Mouse (Mus musculus) G1E (cell line): ENCODE results near the gene Fank1. TPM values are rescaled to one million over a fixed set of nuclear protein-coding genes. Genes with fewer than 3 reads are reported as not detected.

Source experiments
- ATAC-seq: 2 replicates; pipeline ENCODE4 v1.8.0; 2016; ENCODE audit warnings: mild to moderate bottlenecking; ENCODE audit not compliant: insufficient number of reproducible peaks, poor library complexity, low FRiP score, severe bottlenecking; ENCODE audit errors: extremely low read depth
- DNase-seq: peaks from one replicate; pipeline ENCODE4 v3.0.0; 2012; ENCODE audit warnings: low spot score
- H3K27me3 ChIP-seq: 2 replicates; pipeline ENCODE4 v1.6.1; 2012; ENCODE audit warnings: mild to moderate bottlenecking, low read length, inconsistent platforms; ENCODE audit not compliant: insufficient read depth
- H3K36me3 ChIP-seq: replicated peaks from 2 replicates; pipeline ENCODE3; 2012; ENCODE audit warnings: mild to moderate bottlenecking, inconsistent platforms
- H3K4me1 ChIP-seq: 2 replicates; pipeline ENCODE4 v1.6.1; 2012; ENCODE audit warnings: low read depth, low read length, inconsistent platforms, mixed read lengths; ENCODE audit not compliant: insufficient read depth
- H3K4me3 ChIP-seq: 2 replicates; pipeline ENCODE4 v1.5.1; 2012; ENCODE audit warnings: low read depth, mild to moderate bottlenecking, inconsistent platforms, low read length, moderate library complexity, mixed read lengths
- H3K9me3 ChIP-seq: replicated peaks from 2 replicates; pipeline ENCODE4 v1.6.1; 2012; ENCODE audit warnings: inconsistent platforms
- CTCF ChIP-seq: IDR thresholded peaks from 2 replicates; pipeline ENCODE4 v1.5.1; 2012; ENCODE audit warnings: low read depth, low read length, inconsistent platforms, mixed read lengths
- GATA1 ChIP-seq: IDR thresholded peaks from 2 replicates; pipeline ENCODE4 v1.6.1; 2012; ENCODE audit warnings: borderline replicate concordance, low read length, inconsistent platforms, mixed read lengths
- GATA2 ChIP-seq: IDR thresholded peaks from 2 replicates; pipeline ENCODE4 v1.6.1; 2012; ENCODE audit warnings: low read depth, low read length, inconsistent platforms, borderline replicate concordance
- POLR2AphosphoS5 ChIP-seq: IDR thresholded peaks from 2 replicates; pipeline ENCODE4 v1.6.1; 2012; ENCODE audit warnings: low read depth, low read length, inconsistent platforms; ENCODE audit not compliant: insufficient replicate concordance
- TAL1 ChIP-seq: conservative IDR thresholded peaks from 2 replicates; pipeline ENCODE4 v1.6.1; 2012; ENCODE audit warnings: low read depth, low read length, inconsistent platforms, mixed read lengths
- polyA plus RNA-seq: library from polyadenylated mRNA; stranded (reverse); fragments of >175 nt; gene quantifications from 2 replicates; pipeline ENCODE4 v1.2.3, GENCODE M21; 2012
- total RNA-seq, 2 experiments: library from RNA; stranded (forward) in 1 of 2; stranded (reverse) in 1 of 2; fragments of 200-1000 nt in 1 of 2; fragments of >200 nt in 1 of 2; fragmentation: Nextera tagmentation in 1 of 2; gene quantifications; 2 replicates each; pipeline ENCODE4 v1.2.3; 2014 to 2017

Gene Fank1
- total and polyA plus RNA-seq, 3 experiments: not detected

- ATAC-seq (peak; percentile 23), DNase-seq (peak; percentile 2)
- Histone ChIP-seq H3K27me3 (peaks cover 7% of the 10 kb centered on the region), H3K4me3 (peak overlapping the region; percentile 86), H3K4me1 (peaks cover 17% of the 10 kb centered on the region), H3K36me3 (no peaks in the 10 kb centered on the region), H3K9me3 (no peaks in the 10 kb centered on the region)
- TF ChIP-seq TAL1 (no peak), POLR2AphosphoS5 (no peak), CTCF (no peak), GATA2 (no peak), GATA1 (no peak)
These were observed 650 bp upstream of the Fank1 start for GRCm38 (mm10) chr7:133775796-133776625.

- ATAC-seq (no peak), DNase-seq (no peak)
- Histone ChIP-seq H3K36me3 (no peaks in the 10 kb centered on the region), H3K27me3 (peaks cover 12% of the 10 kb centered on the region), H3K9me3 (peaks cover 12% of the 10 kb centered on the region), H3K4me3 (no peak overlapping the region), H3K4me1 (peaks cover 13% of the 10 kb centered on the region)
- TF ChIP-seq GATA2: no peak
- no peak for TF ChIP-seq POLR2AphosphoS5
These were observed 4.9 kb downstream of the Fank1 start for GRCm38 (mm10) chr7:133781583-133781982.

GRCm38 (mm10) chr7:133781991-133782390 is 5.3 kb downstream of the Fank1 start:
- Histone ChIP-seq H3K4me3 (no peak overlapping the region), H3K4me1 (peaks cover 10% of the 10 kb centered on the region)
- no peak for TF ChIP-seq POLR2AphosphoS5
- TF ChIP-seq GATA2: no peak
- no peak for TF ChIP-seq TAL1
- no peak for TF ChIP-seq GATA1
- TF ChIP-seq CTCF: no peak

GRCm38 (mm10) chr7:133782717-133783435 is 6.2 kb downstream of the Fank1 start, which contains the start of gene Dhx32:
Dhx32 (minus strand) TSS chr7:133782726.
- Histone ChIP-seq H3K4me1 (peaks cover 5% of the 10 kb centered on the region; the same call in 1 of the 2 replicates), H3K9me3 (peaks cover 12% of the 10 kb centered on the region), H3K4me3 (no peak within 1 kb of the TSS), H3K36me3 (no peaks in the 10 kb centered on the region), H3K27me3 (peaks cover 10% of the 10 kb centered on the region)
- ATAC-seq: peak; percentile 40; the same call in 1 of the 2 replicates
- peak; percentile 10 for DNase-seq
- no peak; the same call in 1 of the 2 replicates for TF ChIP-seq TAL1
- TF ChIP-seq CTCF: peak; percentile 60

More at GRCm38 (mm10) chr7:133781991-133782390, 5.3 kb downstream of the Fank1 start:
- H3K36me3 ChIP-seq: no peaks in the 10 kb centered on the region
- peaks cover 12% of the 10 kb centered on the region for H3K27me3 ChIP-seq
- H3K9me3 ChIP-seq: peaks cover 12% of the 10 kb centered on the region
- ATAC-seq: no peak
- DNase-seq: no peak

GRCm38 (mm10) chr7:133787571-133787970 is 10.9 kb downstream of the Fank1 start:
- peaks cover 4% of the 10 kb centered on the region; the same call in 1 of the 2 replicates for H3K27me3 ChIP-seq
- TF ChIP-seq TAL1: no peak
- no peak for TF ChIP-seq GATA2
- no peak for TF ChIP-seq POLR2AphosphoS5
- no peak for TF ChIP-seq CTCF
- TF ChIP-seq GATA1: no peak
- H3K4me1 ChIP-seq: peaks cover 5% of the 10 kb centered on the region; the same call in 1 of the 2 replicates
- H3K4me3 ChIP-seq: no peak overlapping the region
- no peaks in the 10 kb centered on the region for H3K36me3 ChIP-seq
- peaks cover 12% of the 10 kb centered on the region for H3K9me3 ChIP-seq
- ATAC-seq: no peak
- DNase-seq: no peak

- H3K4me3 ChIP-seq: no peak overlapping the region
- TF ChIP-seq TAL1 (no peak), GATA2 (no peak), CTCF (no peak), POLR2AphosphoS5 (no peak), GATA1 (no peak)
These were observed 11.5 kb downstream of the Fank1 start for GRCm38 (mm10) chr7:133788147-133788546.

More at GRCm38 (mm10) chr7:133788147-133788546, 11.5 kb downstream of the Fank1 start:
- Histone ChIP-seq H3K4me1 (no peaks in the 10 kb centered on the region; the same call in 1 of the 2 replicates), H3K36me3 (no peaks in the 10 kb centered on the region), H3K9me3 (peaks cover 12% of the 10 kb centered on the region), H3K27me3 (no peaks in the 10 kb centered on the region)
- DNase-seq: no peak
- no peak for ATAC-seq
